Mouse (Mus musculus) c-Kit-positive CD71-positive TER-119-negative erythroid progenitor cells, embryonic 14.5 days (primary cell): ENCODE data around the gene Fnip2.
"Not testable (repeated sequence)": the region's sequence is repeated elsewhere in the genome, so short reads cannot be mapped to it uniquely, and the experiment has no call there.

ENCODE experiments used
- DNase-seq: peaks from one replicate; pipeline ENCODE4 v3.0.0-alpha.2; 2013; ENCODE audit warnings: low read depth

Gene Fnip2

DNA sequence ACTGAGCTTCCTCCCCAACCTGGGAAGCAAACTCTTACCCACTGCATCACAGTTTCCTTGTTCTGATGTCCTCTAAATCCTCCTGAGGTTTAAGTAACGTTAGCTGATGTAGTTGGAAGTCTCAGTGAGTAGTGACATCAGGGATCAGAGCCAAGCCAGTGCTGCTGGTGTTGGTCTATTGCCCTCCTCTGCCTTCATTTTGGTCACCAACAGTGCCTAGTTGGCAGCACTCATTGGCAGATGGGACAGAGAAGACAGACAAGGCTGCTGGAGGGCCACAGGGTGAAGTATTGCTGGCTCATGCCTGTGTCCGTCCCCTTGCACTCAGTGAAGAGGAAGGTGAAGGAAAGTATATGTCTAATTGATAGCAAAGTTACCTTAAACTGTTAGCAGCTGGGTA is 91.6 kb downstream of the Fnip2 start:
- DNase-seq: no peak

DNA sequence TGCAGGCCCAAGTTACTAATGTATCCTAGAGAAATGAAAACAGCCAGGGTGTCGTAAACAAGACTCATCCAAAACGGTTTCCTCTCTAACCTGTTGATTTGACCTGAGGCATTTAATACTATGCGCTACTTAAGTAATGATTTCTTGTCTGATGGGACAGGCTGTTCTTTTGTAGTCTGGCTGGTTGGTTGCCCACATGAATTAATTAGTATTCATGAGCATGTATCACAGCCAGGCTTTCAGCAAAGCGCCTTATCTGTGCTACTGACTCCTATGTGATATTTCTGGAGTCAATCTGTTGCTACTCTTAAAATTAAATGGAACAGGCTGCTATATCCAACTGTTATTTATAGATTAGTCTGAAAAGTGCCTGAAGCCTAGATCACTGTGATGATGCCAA is 92.7 kb downstream of the Fnip2 start:
- DNase-seq: no peak

DNA sequence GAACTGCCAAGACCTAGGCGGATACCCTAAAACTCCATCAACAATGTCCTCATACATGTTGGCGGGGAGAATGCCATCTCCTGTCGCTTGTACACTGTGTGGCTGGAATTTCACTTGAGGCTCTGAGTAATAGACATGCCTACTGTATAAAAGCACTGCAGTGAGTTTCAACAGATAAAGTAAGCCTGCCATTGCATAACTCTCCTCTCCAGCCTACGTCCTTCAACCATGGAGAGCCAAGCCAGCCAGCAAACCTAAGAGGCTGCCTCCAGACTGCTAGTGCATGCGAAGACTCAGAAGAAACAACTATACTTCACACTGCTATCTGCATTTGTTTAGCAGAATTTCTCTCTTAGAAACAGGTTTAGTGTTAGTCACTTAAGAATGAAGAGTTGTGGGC is 95.2 kb downstream of the Fnip2 start:
- no peak for DNase-seq

DNA sequence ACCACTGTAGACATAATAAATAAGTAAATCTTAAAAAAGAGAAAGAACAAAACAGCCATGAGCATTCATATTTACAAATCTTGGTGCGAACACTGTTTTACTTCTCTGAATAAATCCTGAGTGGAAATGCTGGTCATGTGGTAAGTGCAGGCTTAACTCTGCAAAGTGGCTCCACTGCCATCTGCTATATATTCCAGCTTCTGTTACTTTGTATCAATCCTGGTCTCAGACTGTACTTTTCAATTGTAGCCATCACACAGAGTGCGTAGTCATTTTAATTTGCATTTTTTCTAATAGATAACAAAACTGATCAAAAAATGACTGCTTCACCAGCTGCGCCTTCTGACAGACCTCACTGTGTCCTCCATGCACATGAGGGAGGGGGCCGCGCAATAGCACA is 98.2 kb downstream of the Fnip2 start:
- no peak for DNase-seq

DNA sequence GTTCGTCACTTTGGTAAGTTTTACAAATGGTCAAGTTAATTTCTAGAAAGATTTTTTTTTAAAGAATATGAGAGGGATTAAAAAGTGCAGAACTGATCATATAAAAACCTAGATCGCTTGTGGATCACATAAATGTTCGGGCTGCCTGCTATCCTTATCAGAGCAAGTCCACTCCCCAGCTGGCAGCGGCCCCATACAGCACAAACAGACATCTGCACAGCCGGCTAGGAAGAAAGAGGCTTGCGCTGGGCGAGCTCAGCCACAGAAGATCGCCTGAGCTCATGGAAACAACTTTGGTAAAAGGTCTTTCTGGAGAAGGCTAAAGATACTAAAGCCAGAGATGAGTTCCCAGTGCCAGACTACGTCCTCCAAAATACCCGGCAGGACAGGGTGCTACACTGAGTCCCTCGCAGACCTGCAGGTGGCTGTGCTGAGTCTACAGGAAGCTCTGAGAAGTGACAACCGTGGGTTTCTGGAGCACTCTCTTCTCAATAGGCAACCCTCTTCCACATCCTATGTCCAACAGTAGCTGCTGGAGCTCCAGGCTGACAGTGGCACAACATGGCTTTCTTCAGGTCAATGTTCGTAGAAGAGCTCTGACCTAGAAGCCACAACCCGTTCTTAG is 108.8 kb downstream of the Fnip2 start:
- no peak for DNase-seq

DNA sequence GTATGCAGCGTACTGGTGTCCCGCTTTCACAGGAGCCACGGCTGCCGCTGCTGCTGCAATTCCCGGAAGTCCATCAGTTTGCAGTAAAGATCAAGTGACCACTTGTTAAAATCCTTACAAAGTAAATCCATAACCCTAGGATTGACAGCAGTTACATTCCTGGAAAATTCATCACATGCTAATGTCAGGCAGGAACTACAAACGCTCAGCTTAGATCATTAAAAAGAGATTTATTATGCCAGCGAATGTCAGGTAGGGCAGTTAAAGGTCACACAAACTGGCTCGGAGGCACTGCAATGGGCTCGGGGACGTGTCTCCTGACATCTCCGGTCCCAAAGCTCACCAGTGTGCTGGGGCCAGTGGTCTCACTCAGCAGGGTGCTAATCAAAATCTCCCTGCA is 111.8 kb downstream of the Fnip2 start:
- DNase-seq: no peak

DNA sequence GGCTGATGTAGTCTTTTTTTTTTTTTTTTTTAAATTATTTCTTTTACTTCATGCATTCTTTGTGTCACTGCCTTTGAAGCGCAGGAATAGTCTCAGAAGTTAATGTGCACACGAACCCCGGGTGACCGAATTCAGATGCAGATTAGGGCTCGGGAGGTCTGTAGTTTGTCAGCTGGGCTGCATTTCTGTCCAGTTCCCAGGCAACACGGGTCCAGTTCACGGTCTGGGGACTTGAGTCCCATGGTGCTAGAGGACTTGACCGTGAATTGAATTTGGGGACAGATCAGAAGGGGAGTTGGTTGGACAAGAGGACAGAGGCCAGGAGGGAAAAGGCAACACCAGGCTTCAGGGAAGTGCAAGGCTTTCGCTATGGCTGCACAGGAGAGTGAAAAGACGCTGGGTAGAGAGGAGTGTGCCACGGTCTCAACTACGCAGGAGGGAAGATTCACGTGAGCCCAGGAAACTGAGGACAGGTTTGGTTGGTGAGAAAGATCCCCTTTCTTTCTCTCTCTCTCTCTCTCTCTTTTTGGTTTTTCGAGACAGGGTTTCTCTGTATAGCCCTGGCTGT is 114.8 kb downstream of the Fnip2 start:
- DNase-seq: no peak

DNA sequence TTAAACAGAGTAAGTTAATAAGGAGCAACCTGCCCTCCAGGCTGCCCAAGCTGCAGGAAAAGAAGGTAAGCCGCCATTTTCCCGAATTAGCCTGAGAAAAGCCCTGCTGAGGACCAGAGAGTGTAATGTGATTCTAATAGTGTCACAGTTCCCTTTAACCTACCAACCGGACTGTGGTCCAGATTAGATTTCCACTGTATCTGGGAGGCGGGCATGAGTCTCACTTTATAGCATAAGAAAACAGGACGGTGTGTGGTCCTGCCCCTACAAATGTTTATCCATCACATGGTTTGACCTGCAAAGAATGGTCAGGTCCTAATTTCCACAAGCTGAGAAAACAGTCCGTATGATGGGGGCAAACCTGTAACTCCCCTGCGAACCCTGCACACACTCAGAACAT is 118.2 kb downstream of the Fnip2 start:
- no peak for DNase-seq

DNA sequence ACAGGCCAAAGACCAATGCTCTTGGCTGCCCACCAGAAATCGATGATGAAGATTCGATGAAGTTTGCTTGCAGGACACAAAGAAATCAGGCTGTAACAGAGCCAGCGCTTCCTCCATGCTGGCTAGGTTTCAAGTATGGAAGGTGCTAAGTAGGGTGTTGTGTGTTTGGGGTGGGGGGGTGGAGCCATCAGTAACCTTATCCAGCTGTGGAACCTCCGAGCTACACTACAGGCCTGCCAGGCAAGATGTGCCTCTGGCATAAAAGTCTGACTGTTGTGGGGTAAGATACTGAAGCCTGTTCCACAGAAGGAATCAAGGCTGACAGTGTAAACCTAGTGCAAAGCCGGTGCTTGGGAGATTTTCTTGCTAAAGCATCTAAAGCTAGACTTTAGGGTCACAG is 119.2 kb downstream of the Fnip2 start:
- no peak for DNase-seq

DNA sequence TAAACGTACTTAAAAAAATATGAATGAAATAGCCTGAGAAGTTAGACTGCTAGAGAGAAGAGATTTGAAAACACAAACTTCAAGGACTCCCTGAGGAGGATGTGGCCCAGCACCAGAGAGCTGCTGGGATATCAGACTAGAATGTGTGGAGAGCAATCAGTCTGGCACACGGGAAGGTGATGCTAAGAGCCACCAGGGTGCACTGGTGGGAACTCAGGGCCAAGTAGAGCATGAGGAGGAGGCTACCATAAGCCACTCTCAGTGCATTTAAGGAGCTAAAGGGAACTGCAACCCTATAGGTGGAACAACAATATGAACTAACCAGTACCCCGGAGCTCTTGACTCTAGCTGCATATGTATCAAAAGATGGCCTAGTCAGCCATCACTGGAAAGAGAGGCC is 120.9 kb downstream of the Fnip2 start:
- not testable (repeated sequence) for DNase-seq

DNA sequence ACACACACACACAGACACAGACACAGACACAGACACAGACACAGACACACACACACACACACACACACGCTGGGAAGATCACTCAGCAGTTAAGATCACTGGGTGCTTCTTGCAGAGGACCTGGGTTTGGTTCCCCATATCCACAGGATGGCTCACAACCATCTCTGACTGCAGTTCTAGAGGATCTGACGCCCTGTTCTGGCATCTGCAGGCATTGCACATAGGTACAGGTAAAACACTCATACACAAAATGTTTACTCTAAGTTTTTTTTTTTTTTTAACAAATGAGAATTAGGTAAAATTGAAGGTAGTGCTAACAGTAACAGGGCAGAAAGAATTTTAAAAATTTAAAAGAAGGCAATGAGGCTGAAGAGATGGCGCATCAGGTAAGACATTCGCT is 121.5 kb downstream of the Fnip2 start:
- DNase-seq: no peak

DNA sequence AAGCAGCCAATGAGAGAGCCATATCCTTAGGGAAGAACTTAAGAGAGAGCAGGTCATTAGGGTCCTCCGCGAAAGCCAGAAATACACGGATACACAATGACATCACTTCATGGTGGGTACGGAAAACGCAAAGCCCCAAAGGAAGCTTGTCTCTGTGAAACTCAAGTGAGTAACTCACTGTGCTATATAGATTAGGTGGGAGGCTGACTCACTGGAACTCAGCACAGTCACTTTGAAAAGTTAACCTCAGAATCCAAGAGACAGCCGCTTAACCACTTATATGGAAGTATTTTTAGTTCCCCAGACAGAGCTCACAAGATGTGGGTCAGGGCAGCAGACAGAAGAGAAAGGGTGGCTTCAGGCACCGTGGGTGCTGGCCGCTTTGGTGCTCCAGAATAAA is 122.6 kb downstream of the Fnip2 start:
- DNase-seq: no peak

DNA sequence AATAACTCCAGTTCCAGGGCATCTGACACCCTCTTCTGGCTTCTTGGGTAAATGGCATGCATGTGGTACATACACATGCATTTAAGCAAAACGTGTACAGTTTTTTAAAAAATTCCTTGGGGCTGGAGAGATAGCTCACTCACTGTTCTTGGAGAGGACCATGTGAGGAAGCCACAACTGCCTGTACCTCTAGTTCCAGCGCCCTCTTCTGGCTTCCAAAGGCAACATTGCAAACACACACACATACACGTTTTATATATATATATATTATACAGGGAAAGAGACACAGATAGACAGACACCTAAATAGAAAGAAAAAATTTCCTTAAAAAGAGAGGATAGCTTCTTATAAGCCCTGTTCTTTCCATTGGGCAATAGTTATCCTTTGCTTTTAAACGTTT is 123.7 kb downstream of the Fnip2 start:
- no peak for DNase-seq

DNA sequence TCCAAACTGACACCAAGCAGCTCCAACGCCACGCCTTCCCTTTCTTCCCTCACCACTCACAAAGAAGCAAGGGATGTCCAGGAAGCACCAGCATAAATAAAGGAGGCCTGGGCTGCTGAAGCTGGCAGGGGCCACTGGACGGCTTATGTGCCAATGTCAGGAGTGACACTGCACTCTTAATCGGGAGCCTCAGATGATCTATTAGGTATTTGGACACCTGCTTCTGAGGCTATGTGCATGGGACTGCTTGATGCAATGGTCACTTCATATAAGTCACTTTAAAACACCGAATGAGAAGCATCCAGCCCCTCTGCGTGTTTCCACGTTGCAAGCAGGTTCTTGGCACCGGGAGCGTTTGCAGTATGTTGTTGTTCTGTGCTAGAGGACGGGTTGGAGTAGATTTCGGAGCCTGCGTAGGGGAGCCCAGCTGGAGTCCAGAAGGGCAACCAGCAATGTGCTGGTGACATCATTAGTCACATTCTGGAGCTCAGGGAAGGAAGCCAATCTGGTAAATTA is 126.6 kb downstream of the Fnip2 start:
- no peak for DNase-seq

DNA sequence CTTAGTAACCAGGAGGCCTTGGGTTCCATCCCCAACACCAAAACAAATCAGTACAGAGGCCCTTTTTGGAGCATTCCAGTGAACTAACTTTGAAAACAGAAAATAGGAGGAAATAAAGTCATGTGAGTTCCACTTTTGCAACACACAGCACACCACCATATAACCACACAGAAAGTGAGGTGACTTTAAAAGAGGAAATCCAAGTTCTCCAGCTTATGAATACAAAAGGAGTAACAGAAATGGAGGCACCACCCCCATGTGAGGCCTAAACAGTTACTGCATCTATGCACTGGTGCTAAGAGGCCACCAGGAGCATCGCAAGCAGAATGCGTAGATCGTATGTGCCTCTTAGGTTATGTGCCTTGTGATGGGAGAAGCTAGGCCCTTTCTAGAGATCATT is 129.3 kb downstream of the Fnip2 start:
- no peak for DNase-seq

DNA sequence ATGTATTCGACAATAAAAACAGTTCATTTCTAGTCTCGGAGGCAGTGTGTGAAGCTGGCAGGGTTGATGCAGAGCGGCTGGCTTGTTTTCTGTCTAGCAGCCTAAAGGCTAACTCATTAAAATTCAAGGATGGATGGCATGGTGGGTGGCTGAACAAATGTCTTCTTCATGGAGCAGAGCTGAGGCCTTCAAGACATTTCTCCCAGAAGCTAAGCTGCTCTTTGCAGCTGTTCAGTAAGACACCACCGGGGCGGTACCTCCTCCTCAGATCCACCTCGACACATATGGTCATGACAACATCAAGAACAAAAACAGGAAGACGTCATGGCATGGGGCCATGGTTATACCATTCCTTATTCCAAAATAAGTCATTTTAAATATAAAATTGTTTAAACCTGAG is 131.4 kb downstream of the Fnip2 start:
- DNase-seq: no peak

DNA sequence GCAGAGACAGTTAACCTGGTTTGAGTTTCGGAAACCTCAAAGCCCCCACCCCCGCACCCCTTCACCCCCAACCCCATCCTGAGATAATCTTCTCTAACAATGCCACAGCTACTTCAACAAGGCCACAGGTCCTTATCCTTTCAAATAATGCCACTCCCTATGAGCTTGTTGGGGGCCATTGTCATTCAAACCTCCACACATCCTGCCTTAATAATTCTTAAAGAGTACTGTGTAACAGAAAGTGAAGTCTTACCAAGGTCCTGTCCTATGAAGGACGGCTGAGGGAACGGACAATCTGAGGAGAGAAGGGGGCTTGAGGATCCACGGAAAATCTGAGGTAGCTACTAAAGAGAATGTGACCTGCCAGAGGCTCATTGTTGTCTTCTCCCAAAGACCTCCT is 132.6 kb downstream of the Fnip2 start:
- no peak for DNase-seq

DNA sequence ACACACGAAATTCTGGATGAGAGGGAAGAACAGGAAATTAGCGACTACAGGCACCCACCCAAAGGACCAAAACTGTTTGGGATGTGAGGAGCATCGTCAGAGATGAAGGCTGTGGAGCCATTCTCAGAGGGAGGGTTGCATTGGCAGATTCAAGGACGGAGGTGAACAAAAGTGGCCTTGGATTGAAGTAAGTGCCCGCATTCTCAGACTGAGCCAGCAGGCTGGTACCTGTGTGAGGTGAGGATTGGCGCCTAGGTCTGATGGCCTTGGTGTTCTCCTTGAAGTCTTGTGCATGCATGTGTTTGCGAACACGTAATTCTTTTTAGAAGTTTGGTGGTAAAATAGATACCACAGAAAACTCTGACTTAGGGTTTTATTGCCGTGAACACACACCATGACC is 133.2 kb downstream of the Fnip2 start:
- no peak for DNase-seq

DNA sequence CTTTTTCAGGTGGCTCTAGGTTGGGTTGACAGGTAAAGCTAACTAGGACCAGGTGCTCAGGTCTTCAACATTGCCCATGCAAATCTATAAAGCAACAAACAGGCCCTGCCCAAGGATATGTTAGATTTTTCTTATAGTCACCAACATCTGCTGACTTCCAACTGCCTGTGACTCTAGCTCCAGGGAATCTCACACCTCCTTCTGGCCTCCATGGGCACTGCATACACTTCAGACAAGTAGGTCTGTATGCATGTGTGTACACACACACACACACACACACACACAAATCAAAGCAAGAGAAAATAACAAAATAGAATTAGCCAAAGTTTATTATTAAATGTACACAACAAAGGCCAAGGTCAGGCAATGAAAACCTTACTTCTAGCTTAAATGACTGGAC is 134.0 kb downstream of the Fnip2 start:
- DNase-seq: no peak

DNA sequence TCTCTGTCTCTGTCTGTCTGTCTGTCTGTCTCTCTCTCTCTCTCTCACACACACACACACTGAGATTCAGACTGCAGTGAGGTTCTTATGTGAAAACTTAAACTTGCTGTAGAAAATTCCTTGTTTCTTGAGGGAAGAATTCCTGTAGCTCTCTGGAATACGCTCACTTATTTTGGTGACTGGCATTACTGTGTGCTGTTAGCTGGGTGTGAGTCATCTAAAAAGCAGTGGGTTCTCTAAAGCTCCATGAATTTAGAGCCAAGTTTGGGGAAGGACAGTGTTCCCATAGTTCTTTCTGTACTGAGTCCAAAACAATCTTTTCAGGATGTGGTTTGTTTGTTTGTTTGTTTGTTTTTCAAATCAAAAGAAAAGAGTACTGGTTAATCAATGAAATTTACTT is 142.2 kb downstream of the Fnip2 start:
- DNase-seq: no peak

DNA sequence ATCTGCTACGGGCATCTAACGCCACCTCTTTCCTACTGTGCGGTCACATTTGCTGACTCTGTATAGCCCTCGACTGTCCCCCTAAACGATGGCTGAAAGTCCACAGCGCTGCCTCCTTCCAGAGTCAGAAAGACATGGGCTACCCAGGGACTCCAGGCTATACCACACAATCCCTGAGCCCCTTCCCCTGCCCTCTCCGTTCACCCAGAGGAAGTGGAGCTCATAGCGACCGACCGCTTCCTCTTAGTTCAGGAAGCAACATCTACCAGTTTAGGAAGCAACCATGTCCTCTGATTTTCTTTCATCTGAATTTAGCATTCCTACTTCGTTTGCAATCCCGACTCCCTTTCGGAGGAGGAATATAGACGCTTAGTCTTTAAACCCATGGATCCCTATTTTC is 148.7 kb downstream of the Fnip2 start:
- no peak for DNase-seq

DNA sequence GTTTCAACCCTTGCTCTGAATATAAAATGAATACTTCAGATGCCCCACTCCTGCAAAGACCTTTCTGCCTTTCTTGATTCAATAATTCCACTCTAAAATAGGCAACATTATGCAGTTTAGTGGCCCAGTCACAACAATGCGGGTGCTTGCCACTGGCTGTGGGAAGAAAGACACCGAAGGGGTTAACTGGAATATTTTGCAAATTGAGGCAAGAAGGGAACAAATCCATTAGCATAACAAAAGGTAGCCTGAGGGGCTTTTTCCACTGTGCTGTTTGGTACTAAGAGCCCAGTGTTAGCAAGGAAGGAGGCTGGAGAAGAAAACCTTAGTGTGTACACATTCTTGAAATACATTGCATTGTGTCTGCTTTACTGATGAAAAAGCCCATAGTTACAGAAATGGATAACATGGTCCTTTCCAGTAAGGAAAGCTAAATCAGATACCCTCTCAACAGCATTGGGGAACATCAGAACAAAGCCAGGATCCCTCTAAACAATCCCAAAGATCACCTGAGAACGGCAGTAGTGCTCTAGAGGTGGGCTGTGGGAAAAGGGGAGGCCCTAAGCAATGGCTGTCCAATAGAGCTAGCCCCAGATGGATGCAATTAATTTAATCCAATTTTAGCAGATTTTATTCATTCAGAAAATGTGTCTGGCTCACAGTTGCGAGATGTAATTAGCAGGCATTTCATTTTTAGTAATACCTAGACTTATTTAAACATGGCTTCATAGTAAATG is 150.5 kb downstream of the Fnip2 start:
- no peak for DNase-seq

DNA sequence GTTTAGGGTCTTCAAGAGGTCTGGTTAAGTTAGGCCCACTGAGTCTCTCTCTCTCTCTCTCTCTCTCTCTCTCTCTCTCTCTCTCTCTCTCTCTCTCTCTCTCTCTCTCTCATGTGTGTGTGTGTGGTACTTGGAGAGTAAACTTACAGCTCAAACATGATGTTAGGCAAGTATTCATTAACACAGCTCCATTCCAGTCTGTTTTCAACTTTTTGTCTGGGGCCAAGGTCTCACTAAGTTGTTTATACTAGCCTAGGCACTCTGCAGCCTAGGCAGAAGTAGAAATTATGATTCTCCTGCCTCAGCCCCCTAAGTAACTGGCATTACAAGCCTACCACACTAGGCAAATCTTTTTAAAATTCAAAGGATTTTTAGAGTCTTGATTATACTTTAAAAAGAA is 151.7 kb downstream of the Fnip2 start:
- DNase-seq: no peak

DNA sequence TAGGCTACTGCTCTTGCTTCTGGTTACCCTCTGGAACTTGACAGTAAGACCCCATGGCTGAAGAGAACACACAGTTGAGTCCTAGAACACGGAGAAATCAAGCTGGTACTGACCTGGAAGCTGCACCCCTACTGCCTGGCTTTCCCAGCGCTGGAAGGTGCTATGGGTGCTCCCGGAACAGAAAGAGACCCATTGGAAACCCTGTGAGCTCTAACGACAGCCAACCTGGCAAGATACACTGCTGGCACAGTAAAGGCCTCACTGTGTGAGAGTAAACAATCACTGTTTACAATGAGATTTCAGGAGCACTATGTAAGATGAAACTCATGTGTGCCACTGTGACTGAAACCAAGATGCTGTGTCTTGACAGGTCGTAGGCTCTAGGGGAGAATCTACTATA is 152.5 kb downstream of the Fnip2 start:
- no peak for DNase-seq
